Mouse (Mus musculus): Measurements from ENCODE around the gene Plcg2.

Plcg2 gene

GRCm38 (mm10) chr8:117548453-117548852 is 50.4 kb downstream of the Plcg2 start:
- no peak for DNase-seq

- DNase-seq: no peak
Observed at GRCm38 (mm10) chr8:117550529-117550928, 52.4 kb downstream of the Plcg2 start.

- DNase-seq: no peak
Observed at GRCm38 (mm10) chr8:117561014-117561413, 62.9 kb downstream of the Plcg2 start.

- DNase-seq: no peak
Observed at GRCm38 (mm10) chr8:117561735-117562361, 63.8 kb downstream of the Plcg2 start.

- no peak for DNase-seq
Observed at GRCm38 (mm10) chr8:117562445-117563014, 64.4 kb downstream of the Plcg2 start.

- DNase-seq: peak; percentile 37
Observed at GRCm38 (mm10) chr8:117569409-117569808, 71.3 kb downstream of the Plcg2 start.

GRCm38 (mm10) chr8:117576291-117576785 is 78.2 kb downstream of the Plcg2 start:
- DNase-seq: no peak

- DNase-seq: no peak
Observed at GRCm38 (mm10) chr8:117577059-117577458, 79.0 kb downstream of the Plcg2 start.

- DNase-seq: no peak
Observed at GRCm38 (mm10) chr8:117577883-117578282, 79.8 kb downstream of the Plcg2 start.

GRCm38 (mm10) chr8:117578856-117579255 is 80.8 kb downstream of the Plcg2 start:
- DNase-seq: no peak

GRCm38 (mm10) chr8:117593862-117594261 is 95.8 kb downstream of the Plcg2 start:
- DNase-seq: no peak

GRCm38 (mm10) chr8:117595001-117595400 is 96.9 kb downstream of the Plcg2 start:
- no peak for DNase-seq

- DNase-seq: no peak
Observed at GRCm38 (mm10) chr8:117596777-117597176, 98.7 kb downstream of the Plcg2 start.

- DNase-seq: no peak
Observed at GRCm38 (mm10) chr8:117600839-117601238, 102.7 kb downstream of the Plcg2 start.

- DNase-seq: no peak
Observed at GRCm38 (mm10) chr8:117604101-117604500, 106.0 kb downstream of the Plcg2 start.

- no peak for DNase-seq
Observed at GRCm38 (mm10) chr8:117604671-117605070, 106.6 kb downstream of the Plcg2 start.

- DNase-seq: no peak
Observed at GRCm38 (mm10) chr8:117605201-117605600, 107.1 kb downstream of the Plcg2 start.

- DNase-seq: no peak
Observed at GRCm38 (mm10) chr8:117610506-117610905, 112.4 kb downstream of the Plcg2 start.

- no peak for DNase-seq
Observed at GRCm38 (mm10) chr8:117612861-117613260, 114.8 kb downstream of the Plcg2 start.

GRCm38 (mm10) chr8:117626040-117626838 is 128.1 kb downstream of the Plcg2 start:
- DNase-seq: peak; percentile 60

GRCm38 (mm10) chr8:117627096-117627495 is 129.0 kb downstream of the Plcg2 start:
- DNase-seq: no peak

- no peak for DNase-seq
Observed at GRCm38 (mm10) chr8:117632532-117632931, 134.4 kb downstream of the Plcg2 start.

- DNase-seq: no peak
Observed at GRCm38 (mm10) chr8:117634406-117634805, 136.3 kb downstream of the Plcg2 start.

- DNase-seq: no peak
Observed at GRCm38 (mm10) chr8:117637462-117637861, 139.4 kb downstream of the Plcg2 start.

Measured in layer of hippocampus, adult 9-11 months (tissue).